Comparison of ENCODE assay signal across 13 mouse cellular contexts in genomic region chr5:118946994-118947393, GRCm38 (mm10).
"Had no signal": no experiment of that assay in that cellular context is flagged by ENCODE, and none has a peak within 500 bp of the region (broad histone marks: within the 10 kb centered on the region; RNA-seq: fewer than 3 reads in every experiment).

No protein-coding gene starts in this region.

- H3K4me2 ChIP-seq: liver, embryonic 11.5 days; liver, embryonic 15.5 days; midbrain, embryonic 12.5 days; neural tube, embryonic 13.5 days; stomach, embryonic 15.5 days had no signal

- DNase-seq: kidney, postnatal 10 days; kidney, postnatal 4 days; left cerebral cortex, postnatal 4 days; lung, adult 2 months; lung, postnatal 36 days; thymus, adult 2 months; thymus, postnatal 25 days had no signal

- H3K36me3 ChIP-seq: liver, embryonic 15.5 days; midbrain, embryonic 12.5 days; neural tube, embryonic 13.5 days; stomach, embryonic 15.5 days had no signal

- H3K4me3 ChIP-seq: layer of hippocampus, adult 2 months; liver, embryonic 15.5 days; midbrain, embryonic 12.5 days; neural tube, embryonic 13.5 days; stomach, embryonic 15.5 days had no signal

- H3K9me3 ChIP-seq: liver, embryonic 15.5 days; midbrain, embryonic 12.5 days; neural tube, embryonic 13.5 days; stomach, embryonic 15.5 days had no signal

- H3K27ac ChIP-seq: layer of hippocampus, adult 2 months; liver, embryonic 15.5 days; midbrain, embryonic 12.5 days; neural tube, embryonic 13.5 days; stomach, embryonic 15.5 days had no signal

- H3K4me1 ChIP-seq: liver, embryonic 15.5 days; stomach, embryonic 15.5 days had no signal

- H3K9ac ChIP-seq: liver, embryonic 15.5 days; midbrain, embryonic 12.5 days; neural tube, embryonic 13.5 days; stomach, embryonic 15.5 days had no signal

- H3K27me3 ChIP-seq: liver, embryonic 15.5 days; stomach, embryonic 15.5 days had no signal
